Mouse (Mus musculus): ENCODE measurements around the gene Gm47841.

GRCm38 (mm10) chr15:101084499-101084898 is 37.3 kb upstream of the Gm47841 start:
- TF ChIP-seq CTCF (IDR thresholded peaks at IDR 0.05; ENCODE audit: control insufficient read depth, insufficient read depth, insufficient replicate concordance, low read depth, low read length) (no peak), POLR2A (IDR thresholded peaks at IDR 0.05; ENCODE audit: control insufficient read depth, low read depth, low read length) (no peak)
